Mouse (Mus musculus) thymus, adult 2 months (tissue): ENCODE results near the gene Mindy3. TPM values are rescaled to one million over a fixed set of nuclear protein-coding genes. Genes with fewer than 3 reads are reported as not detected.

ENCODE experiments used
- DNase-seq: peaks from one replicate; pipeline ENCODE4 v3.0.0; 2021
- H3K27ac ChIP-seq: fragments of 200-500 bp; 2 replicates; pipeline ENCODE4 v1.5.1; 2012; ENCODE audit warnings: low read length, control low read depth; ENCODE audit not compliant: control insufficient read depth, insufficient read depth
- H3K27me3 ChIP-seq: fragments of 200-500 bp; 2 replicates; pipeline ENCODE4 v1.6.1; 2012; ENCODE audit warnings: mild to moderate bottlenecking, low read length, moderate library complexity, mixed read lengths; ENCODE audit not compliant: control insufficient read depth, insufficient read depth
- H3K36me3 ChIP-seq: fragments of 200-500 bp; 2 replicates; pipeline ENCODE4 v1.6.1; 2012; ENCODE audit warnings: mild to moderate bottlenecking, low read length, moderate library complexity; ENCODE audit not compliant: control insufficient read depth, insufficient read depth
- H3K4me1 ChIP-seq: fragments of 200-500 bp; replicated peaks from 2 replicates; pipeline ENCODE4 v1.6.1; 2012; ENCODE audit warnings: low read length; ENCODE audit not compliant: control insufficient read depth, insufficient read depth
- H3K4me3 ChIP-seq: fragments of 200-500 bp; 2 replicates; pipeline ENCODE4 v1.5.1; 2012; ENCODE audit warnings: mild to moderate bottlenecking, low read length, control low read depth, moderate library complexity; ENCODE audit not compliant: control insufficient read depth, insufficient read depth
- CTCF ChIP-seq: fragments of 200-500 bp; IDR thresholded peaks from 2 replicates; pipeline ENCODE4 v1.5.1; 2012; ENCODE audit warnings: mild to moderate bottlenecking, control low read depth, low read length, moderate library complexity, borderline replicate concordance; ENCODE audit not compliant: control insufficient read depth, poor library complexity, insufficient read depth; ENCODE audit errors: extremely low read depth
- POLR2A ChIP-seq: fragments of 200-500 bp; IDR thresholded peaks from 2 replicates; pipeline ENCODE4 v1.6.1; 2012; ENCODE audit warnings: mild to moderate bottlenecking, low read length, control low read depth, moderate library complexity; ENCODE audit not compliant: control insufficient read depth, poor library complexity, insufficient read depth; ENCODE audit errors: extremely low read depth
- WGBS: fragments of 180-500 bp; shearing (Covaris S2); methylation state at CpG from one replicate; pipeline ENCODE4 v1.1.7; 2018; 5-methylcytosine and 5-hydroxymethylcytosine counted together
- polyA plus RNA-seq: library from polyadenylated mRNA; depleted of rRNA; stranded (reverse); fragments of >200 nt; gene quantifications from 2 replicates; pipeline ENCODE4 v1.2.3, GENCODE M21; 2012

Gene Mindy3
- polyA plus RNA-seq, 1 experiment, result 137 TPM

DNA sequence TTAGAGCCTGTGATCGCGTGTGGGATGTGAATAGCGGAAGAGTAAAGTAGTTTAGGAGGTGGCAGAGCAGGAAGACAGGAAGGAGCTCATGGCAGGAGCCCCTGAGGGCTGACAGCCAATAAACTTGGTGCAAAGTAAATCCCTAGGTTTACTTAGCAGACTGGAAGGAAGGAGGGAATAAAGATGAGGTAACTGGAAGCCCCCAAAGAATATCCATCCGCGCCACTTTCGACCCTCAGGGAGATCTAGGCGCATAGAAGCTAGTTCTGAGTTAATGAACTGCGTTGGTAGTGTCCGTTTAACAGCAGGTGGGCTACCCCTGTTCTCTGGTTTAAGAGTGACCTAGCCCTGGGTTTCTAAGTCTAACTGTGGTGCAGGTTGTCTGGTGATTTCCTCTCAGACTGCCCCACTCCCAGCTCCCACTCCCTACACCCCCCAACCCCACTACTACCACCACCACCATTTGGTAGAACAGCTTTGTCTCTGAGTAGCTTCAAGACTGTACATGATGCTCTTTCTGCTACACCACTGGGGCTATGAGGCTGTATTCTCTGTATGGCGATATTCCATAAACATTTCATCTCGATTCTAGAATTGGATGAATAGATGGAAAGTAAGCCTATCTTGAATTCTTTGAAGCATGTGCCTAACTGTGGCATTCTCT, 91.4 kb downstream of the Mindy3 start:
- Histone ChIP-seq H3K36me3 (no peaks in the 10 kb centered on the region), H3K27ac (no peak overlapping the region), H3K27me3 (no peaks in the 10 kb centered on the region), H3K4me3 (no peak overlapping the region), H3K4me1 (no peaks in the 10 kb centered on the region)
- TF ChIP-seq CTCF (no peak), POLR2A (no peak)
- WGBS, result 70% methylated on average over 11 of the region's 11 CpGs
- no peak for DNase-seq

DNA sequence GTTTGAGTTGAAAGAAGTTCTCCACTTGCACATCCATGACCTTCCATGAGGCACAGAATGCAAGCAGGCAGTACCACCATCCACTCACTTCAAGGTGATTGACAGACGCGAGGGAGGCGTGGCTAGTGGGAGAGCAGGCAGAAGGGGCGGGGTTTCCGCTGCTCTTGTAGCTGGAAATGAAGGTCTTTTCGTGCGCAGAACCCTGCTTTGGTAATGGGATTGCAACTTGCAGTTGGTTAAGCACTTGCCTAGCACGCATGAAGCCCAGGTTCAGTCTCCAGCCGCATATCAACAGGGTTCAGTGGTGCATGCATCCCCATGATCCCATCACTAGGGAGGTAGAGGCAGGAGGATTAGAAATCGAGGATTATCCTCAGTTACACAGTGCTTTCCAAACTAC, 92.1 kb downstream of the Mindy3 start:
- H3K27ac ChIP-seq, result no peak overlapping the region
- TF ChIP-seq POLR2A (no peak), CTCF (no peak)
- H3K4me3 ChIP-seq, result peak overlapping the region; percentile 27
- no peaks in the 10 kb centered on the region for H3K36me3 ChIP-seq
- H3K4me1 ChIP-seq, result no peaks in the 10 kb centered on the region
- WGBS, result 17% methylated on average over 10 of the region's 10 CpGs
- no peaks in the 10 kb centered on the region for H3K27me3 ChIP-seq
- peak; percentile 71 for DNase-seq

DNA sequence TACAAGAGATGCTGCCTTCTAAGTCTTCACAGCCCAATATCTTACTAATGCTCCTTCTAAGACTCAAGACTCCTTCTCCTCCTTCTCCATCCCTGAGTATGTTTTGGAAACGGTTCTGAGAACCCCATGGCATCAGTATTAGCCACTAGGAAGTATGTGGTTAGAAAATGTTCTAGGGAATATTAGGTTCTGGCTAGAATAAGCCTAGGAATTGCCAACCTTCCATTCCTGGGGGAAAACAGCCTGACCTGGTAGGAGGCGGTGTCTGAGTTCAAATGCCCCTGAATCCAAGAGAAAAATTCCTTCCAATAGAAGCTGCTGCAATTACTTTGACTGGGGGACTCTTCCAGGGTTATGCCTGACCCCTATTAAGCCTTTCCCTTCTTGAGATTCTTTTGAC, 93.4 kb downstream of the Mindy3 start:
- H3K4me1 ChIP-seq, result no peaks in the 10 kb centered on the region
- H3K4me3 ChIP-seq, result no peak overlapping the region
- 85% methylated on average over 2 of the region's 2 CpGs for WGBS
- H3K27ac ChIP-seq, result no peak overlapping the region
- H3K27me3 ChIP-seq, result no peaks in the 10 kb centered on the region
- TF ChIP-seq POLR2A (no peak), CTCF (no peak)
- H3K36me3 ChIP-seq, result no peaks in the 10 kb centered on the region
- no peak for DNase-seq

DNA sequence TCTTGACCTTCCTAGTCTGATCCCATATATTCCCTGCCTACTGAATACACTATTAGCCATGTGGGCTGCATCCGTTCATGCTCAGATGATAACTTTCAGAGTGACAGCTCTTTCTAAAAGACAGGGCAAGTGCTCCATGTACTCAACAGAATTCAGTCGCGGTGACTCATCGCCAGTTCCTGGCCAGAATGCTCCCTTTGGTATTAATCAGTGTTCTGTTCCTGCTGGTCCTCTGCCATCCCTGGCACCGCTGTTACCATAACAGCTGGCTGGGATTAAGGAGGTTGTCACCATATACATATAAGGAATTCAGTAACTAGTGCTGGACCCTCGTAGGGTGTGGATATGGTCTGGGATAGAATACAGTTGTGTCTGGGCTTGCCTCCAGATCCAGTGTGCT, 93.9 kb downstream of the Mindy3 start:
- Histone ChIP-seq H3K4me1 (no peaks in the 10 kb centered on the region), H3K27ac (no peak overlapping the region), H3K27me3 (no peaks in the 10 kb centered on the region), H3K36me3 (no peaks in the 10 kb centered on the region), H3K4me3 (no peak overlapping the region)
- no peak for TF ChIP-seq CTCF
- TF ChIP-seq POLR2A, result no peak
- 91% methylated on average over 6 of the region's 6 CpGs for WGBS
- no peak for DNase-seq

DNA sequence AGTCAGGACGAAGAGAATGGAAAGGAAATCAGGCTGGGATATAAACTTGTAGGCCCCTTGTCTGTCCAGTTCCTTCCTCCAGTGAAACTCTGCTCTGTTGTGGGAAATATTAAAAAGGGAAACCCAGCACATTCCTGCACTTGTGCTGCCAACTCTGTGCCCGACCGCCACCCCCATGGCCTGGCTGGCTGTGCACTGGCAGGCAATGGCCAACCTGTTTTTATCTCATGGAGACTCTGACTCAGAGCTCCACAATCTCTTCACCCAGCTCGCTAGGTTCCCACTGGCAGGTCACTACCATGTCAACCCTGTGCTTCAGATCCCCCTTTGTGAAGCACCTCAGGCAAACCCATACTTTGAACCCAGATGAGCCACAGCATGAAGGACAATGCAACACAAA, 98.4 kb downstream of the Mindy3 start:
- Histone ChIP-seq H3K36me3 (no peaks in the 10 kb centered on the region), H3K4me1 (no peaks in the 10 kb centered on the region), H3K27ac (no peak overlapping the region), H3K27me3 (no peaks in the 10 kb centered on the region), H3K4me3 (no peak overlapping the region)
- DNase-seq, result no peak
- TF ChIP-seq CTCF (no peak), POLR2A (no peak)
- 95% methylated on average over 4 of the region's 4 CpGs for WGBS

DNA sequence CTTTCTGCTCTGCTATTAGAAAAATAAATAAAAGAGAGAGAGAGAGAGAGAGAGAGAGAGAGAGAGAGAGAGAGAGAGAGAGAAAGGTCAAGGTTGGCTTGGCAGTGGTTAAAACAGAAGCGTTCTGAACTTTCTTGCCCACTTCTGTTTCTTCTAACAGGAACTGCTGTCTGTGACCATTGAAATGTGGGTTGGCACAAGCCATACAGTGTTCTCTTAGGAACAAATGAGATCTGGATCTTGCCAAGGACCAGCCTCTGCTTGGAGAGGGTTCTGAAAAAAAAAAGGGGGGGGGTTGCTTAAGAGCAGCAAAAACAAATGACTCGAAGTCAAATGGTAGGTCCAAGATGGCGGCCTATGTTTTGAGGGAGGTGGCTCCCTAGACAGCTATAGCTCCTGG, 100.6 kb downstream of the Mindy3 start:
- Histone ChIP-seq H3K36me3 (no peaks in the 10 kb centered on the region), H3K4me3 (no peak overlapping the region), H3K27ac (no peak overlapping the region), H3K27me3 (no peaks in the 10 kb centered on the region), H3K4me1 (no peaks in the 10 kb centered on the region)
- WGBS, result 82% methylated on average over 3 of the region's 3 CpGs
- DNase-seq, result no peak
- TF ChIP-seq POLR2A (no peak), CTCF (no peak)

DNA sequence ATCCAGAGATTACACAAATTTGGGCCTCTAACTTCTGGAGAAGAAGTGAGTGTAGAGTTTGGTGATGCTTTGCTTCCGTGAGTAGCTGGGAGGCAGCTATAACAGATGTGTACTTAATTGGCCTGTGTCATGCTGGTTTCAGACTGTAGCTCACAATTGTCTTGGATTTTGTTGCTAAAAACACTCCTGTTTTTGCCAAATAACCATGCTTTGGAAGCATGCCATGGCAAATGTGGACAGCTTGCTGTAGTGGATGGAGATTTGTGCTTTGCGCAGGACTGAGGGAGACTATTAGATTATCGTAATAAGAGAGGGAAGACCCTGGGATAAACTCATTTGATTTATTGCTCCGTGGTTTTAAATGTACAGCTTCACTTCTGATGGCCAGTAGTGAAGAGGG, 101.2 kb downstream of the Mindy3 start:
- Histone ChIP-seq H3K27me3 (no peaks in the 10 kb centered on the region), H3K4me1 (no peaks in the 10 kb centered on the region), H3K27ac (no peak overlapping the region), H3K36me3 (no peaks in the 10 kb centered on the region), H3K4me3 (no peak overlapping the region)
- no peak for DNase-seq
- TF ChIP-seq POLR2A, result no peak
- no peak for TF ChIP-seq CTCF
- 95% methylated on average over 4 of the region's 4 CpGs for WGBS
